Mouse (Mus musculus): ENCODE results near the gene Coa5. TPM values are rescaled to one million over a fixed set of nuclear protein-coding genes. Genes with fewer than 3 reads are reported as not detected.

Gene Coa5
- total RNA-seq, 2 experiments from 2014 or later: 90.7 to 104 TPM

DNA sequence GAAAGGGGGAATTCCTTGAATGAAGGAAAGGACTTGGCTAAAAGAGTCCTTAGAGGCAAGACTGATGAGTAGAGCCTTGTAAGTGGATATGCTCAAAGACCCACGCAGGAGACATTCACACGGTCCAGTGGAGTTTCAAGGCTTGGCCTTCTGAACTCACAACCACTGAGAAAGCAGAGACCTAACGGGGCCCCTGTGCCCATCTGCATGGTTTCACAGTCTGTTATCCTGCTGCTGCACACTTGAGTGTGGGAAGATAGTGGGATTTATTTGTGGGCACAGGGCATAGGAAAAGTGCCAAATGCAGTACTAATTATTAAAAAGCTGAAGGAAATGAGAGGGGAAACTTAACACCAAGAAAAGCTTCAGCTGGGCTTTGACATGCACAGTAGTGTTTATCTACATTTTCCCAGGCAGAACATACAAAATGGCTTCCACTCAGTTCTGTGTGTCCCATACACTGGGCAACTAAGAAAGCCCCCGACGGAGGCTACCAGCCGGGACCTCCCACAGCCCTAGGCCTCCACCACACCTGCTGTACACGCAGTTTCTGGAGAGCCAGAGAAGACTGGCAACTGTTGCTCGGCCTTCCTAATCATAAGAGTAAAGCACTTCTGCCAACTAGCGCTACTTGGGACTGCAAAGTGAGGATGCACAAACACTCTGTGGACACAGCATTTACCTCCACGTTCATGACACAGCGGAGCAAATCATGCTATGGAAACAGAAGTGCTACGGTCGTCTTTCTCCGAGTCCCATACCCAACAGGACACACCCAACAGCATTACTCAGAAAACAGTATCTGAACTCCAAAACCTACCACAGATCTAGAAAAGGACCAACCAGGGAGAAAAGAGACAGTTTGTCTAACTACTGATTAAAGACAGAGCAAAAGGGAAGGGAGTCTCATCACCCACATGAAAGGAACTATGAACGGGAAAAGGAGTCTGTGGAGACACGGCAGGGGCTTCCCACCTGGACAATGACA lies 13.2 kb upstream of the Coa5 start:
- no peak for ATAC-seq (replicated peaks; ENCODE audit: low FRiP score, low TSS enrichment, poor library complexity, severe bottlenecking)

DNA sequence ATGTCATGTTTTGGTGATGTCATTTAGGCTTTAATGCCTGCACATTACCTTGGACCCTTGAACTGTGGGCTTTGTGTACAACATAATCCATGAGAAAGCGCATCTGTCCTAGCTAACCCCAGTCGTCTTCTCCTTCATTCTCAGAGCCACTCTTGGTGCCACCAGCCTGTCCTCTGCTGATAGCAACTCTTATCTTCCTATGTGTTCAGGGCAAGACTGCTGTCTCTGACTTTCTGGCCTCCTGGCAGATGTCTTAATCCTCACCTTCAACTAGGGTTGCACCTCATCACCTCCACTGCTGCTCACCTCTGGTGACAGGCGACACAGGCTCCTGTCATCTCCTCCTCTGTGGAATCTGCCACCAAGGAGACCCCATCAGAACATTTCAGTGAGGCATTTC lies 6.5 kb upstream of the Coa5 start:
- ATAC-seq (replicated peaks; ENCODE audit: low FRiP score, low TSS enrichment, poor library complexity, severe bottlenecking): peak; percentile 91

DNA sequence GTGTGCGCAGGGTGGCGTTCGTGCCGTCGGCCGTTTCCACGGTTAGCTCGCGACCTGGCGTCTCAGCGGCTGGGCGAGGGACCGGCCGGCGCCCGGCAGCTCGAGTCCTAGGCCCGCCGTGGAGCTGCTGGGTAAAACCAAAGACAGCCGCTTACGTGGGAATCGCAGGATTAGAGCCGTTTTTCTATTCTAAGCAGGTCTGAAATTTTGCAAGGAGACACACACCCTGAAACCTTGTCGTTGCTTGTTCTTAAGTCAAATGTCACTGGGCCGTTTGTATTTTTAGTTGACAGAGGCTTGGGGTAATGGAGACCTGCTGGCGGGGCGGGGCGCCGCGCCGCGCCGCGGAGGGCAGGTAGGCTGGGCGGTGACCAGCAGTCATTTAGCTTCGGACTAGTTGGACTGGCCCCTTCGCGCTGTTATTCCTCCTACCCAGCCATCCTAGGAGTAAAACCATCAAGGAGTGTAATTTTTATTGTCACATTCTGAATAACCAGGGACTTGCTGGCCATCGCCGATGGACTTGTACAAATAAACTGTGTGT lies 466 bp upstream of the Coa5 start:
- ATAC-seq (replicated peaks; ENCODE audit: low FRiP score, low TSS enrichment, poor library complexity, severe bottlenecking): no peak

DNA sequence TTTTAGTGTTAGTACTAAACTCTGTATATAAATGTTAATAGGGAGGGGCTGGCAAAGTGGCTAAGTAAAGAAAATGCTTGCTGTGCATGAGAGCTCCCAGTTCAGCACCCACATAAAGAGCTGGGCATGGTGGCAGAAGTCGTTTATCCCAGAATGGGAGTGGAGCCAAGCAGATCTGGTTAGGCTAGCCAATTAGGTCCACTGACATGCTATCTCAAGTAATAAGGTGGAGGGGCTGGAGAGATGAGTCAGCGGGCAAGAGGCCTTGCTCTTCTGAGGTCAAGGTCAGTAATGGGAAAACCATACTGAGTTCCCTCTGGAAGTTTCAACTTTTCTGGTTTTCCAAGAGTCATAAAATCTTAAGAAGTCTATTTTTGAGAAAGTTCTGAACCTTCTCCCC lies 992 bp downstream of the Coa5 start:
- 0 out of 2 replicates have a peak, but pooled peaks have one; percentile 7 for ATAC-seq (replicated peaks; ENCODE audit: low FRiP score, low TSS enrichment, poor library complexity, severe bottlenecking)

DNA sequence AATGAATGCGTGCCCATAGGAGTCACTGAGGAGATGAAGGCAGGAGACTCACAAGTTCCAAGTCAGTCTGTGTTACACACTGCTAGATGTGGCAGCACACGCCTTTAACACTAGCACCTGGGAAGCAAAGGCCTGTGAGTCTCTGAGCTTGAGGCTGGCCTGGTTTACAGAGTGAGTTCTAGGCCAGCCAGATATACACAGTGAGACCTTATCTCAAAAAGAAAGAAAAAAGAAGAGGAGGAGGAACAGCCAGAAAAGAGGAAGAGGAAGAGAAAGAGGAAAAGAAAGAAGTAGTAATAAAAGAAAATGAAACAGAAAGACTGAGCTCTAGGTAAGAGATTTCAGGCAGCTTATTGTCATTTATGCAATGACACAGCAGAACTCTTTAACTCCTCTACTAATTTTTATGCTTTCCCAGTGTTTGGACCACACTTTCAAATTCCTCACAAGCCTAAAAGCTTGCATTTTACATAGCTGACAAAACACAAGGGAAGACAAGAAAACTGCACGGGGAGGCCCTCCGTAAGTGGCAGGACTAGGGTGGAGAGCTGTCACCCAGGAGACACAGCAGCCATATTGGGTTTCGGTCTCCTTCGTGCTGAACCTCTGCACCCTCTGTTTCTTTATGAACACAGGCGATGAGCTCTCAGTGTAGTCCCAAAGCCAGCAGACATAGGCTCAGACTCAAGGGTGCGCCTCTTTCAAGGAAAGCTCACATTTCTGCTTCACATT lies 2.6 kb downstream of the Coa5 start:
- no peak for ATAC-seq (replicated peaks; ENCODE audit: low FRiP score, low TSS enrichment, poor library complexity, severe bottlenecking)

DNA sequence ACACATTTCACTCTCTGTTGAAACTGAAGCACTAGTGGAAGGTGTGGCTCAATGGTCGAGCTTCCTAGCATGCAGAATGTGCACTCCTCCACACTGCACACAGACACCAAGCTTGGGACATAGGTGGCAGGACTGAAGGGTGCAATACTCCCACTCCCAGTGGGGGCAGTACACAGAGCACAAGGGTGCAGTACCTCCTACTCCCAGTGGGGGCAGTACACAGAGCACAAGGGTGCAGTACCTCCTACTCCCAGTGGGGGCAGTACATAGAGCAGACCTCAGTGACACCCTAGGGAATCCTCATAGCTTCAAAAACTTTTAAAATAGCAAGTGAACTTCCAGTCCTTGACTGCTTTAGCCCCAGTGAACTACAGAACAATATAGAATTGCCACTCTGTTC lies 10.5 kb downstream of the Coa5 start:
- peak; percentile 99 for ATAC-seq (replicated peaks; ENCODE audit: low FRiP score, low TSS enrichment, poor library complexity, severe bottlenecking)

DNA sequence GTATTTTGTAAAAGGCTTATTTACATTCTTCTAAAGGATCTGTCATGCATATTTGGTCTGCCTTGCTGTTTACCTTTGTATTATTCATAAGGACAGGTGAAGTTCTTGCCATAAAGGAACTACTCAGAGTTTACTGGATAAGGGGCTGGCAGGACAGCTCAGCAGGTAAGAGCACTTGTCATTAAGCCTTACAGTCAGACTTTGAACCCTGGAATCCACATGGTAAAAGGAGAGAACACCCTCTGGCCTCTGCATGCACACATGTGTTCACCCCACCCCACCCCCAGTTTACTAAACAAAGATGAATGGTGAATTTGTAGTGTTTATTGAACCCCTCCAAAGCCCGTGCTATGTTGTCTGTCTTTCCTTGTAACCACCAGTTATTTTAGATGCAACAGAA lies 14.5 kb downstream of the Coa5 start:
- ATAC-seq (replicated peaks; ENCODE audit: low FRiP score, low TSS enrichment, poor library complexity, severe bottlenecking): no peak

DNA sequence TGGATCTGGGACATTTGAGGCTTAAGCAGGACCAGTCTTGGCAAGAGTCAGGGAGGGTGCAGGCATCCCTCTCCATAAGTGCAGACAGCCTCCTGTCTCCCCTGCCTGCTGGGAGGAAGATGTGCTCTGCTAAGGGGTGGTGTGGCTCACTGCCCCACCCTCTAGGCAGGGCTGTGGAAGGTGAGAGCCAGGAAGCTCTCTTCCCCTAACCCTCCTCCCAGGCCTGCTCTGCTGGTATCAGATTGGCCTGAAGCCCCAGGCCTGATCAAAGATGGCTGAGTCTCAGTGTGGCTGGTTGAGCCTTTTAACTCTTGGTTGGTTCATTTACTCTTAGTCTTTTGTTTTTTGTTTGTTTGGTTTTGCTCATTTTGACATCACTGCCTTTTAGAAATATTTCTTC lies 20.3 kb downstream of the Coa5 start:
- ATAC-seq (replicated peaks; ENCODE audit: low FRiP score, low TSS enrichment, poor library complexity, severe bottlenecking): peak; percentile 84

DNA sequence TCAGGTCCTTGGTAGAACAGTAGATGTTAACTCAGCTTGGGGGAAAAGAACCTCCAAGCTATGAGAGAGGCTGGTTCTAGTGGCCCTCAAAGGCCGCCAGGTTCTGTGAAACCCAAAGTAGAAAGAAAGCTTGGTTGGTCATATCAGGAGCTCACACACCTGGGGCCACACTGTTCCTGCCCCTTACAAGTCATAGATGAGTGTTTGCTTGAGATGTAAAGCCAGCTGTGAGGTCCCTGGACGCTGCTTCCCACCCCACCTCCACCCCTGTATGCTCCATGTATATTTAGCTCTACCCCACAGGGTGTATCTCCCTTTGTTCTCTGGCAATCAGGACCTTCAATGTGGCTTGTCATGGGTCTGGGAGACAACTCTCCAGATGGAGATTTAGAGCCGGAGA lies 21.2 kb downstream of the Coa5 start:
- ATAC-seq (replicated peaks; ENCODE audit: low FRiP score, low TSS enrichment, poor library complexity, severe bottlenecking): no peak

DNA sequence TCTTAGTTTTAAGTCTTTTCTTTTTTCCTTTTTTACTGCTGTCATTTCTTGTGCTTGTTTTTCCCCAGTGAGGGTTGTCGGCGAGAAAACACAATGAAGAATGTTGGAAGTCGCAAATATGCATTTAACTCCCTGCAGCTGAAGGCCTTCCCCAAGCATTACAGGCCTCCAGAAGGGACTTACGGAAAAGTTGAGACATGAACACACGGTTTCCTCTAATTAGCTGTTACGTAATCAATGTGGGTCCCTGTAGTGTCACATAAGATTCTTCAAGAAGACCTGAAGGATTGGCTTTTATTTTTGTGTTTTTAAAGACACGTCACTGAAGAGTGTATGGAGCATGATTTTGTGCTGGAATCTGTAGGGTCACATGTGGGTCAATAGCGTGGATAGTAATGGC lies 21.8 kb downstream of the Coa5 start:
- no peak for ATAC-seq (replicated peaks; ENCODE audit: low FRiP score, low TSS enrichment, poor library complexity, severe bottlenecking)

DNA sequence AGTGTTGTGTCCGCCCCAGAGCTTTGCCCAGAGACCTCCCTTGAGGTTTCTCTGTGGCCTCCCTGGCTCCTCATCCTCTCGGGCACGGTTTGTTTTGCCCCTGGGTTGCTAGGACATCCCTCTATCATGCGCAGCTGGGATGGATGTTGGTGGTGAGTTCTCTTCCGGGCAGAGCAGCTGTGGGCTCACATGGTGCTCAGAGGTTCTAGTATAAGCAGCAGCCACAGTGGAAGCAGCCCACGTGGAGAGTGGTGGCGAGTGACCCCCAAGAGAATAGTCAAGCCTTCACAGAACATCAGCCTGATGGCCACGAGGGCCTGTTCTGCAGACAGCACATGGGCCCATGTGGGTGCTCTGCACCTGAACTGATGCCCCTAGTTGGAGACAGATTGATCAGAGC lies 22.7 kb downstream of the Coa5 start:
- ATAC-seq (replicated peaks; ENCODE audit: low FRiP score, low TSS enrichment, poor library complexity, severe bottlenecking): no peak

DNA sequence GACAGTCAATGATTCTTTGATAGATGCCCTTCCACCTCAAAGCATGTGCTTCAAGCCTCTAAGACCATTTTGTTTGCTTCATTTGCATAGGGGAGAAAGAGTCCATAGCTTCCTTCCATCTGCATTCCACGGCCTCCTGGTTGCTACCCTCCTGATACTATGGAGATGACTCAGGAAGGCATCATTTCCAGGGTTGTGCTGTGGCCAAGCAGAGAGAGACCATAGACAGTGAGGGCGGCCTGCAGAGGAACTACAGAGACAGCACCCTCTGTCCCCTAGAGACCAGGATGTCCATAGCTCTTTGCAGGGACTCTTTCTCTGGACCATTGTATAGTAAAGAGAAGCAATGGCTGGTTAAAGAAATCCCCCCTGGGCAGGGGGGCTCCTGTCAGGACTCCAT lies 24.8 kb downstream of the Coa5 start:
- no peak for ATAC-seq (replicated peaks; ENCODE audit: low FRiP score, low TSS enrichment, poor library complexity, severe bottlenecking)

DNA sequence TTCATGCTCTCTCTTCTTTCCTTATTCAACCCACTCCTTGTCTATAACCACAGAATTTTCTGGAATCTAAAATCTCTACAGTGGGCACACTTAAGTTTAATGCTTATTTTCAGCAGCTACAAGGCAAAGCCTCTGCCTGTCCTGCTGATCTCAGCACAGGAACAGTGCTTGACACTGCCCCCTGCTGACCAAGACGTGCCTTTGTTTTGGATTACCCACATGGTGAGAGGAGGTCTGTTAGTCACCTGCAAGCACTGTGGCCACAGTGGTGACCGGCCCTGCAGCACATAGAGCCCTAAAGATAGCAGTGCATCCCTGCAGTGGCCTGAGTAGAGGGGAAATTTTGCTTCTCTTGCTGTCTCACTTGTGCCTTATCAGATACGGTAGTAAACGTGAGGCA lies 28.2 kb downstream of the Coa5 start:
- ATAC-seq (replicated peaks; ENCODE audit: low FRiP score, low TSS enrichment, poor library complexity, severe bottlenecking): peak; percentile 77

DNA sequence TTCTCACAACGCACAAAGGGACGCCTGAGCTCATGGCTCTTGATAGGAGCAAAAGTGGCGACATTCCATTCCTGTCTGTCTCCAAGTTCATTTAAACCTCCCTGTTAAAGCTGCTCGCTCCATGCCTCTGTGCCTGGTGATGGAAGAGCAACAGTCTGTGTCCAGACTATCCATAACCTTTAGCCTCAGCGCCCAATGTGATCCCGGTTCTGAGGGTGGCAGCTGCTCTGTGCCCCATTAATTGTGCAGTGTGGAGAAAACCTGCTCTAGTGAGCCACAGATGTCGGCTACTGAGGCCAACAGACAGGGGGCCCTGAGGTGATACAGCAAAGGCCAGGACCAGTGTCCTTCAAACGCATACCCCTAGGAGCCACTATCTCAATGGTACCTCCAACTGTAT lies 30.2 kb downstream of the Coa5 start:
- no peak for ATAC-seq (replicated peaks; ENCODE audit: low FRiP score, low TSS enrichment, poor library complexity, severe bottlenecking)

DNA sequence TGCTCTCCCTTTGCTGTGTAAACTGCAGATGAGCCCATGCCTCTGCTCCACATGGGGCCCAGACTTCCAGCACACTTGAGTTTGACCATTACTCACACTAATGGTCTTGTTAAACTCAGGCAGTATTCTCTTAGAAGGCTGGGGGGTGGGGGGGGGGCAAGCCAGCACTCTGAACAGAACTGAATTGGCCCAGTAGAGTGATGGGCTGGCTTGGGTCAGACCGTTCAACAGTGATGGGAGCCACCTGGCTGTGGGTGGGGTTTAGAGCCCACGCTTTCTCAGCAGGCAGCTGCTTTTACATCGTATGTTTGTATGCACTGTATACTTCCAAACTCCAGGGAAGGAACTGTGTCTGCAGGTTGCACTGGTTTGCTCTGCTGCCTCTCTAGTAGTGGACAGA lies 30.9 kb downstream of the Coa5 start:
- no peak for ATAC-seq (replicated peaks; ENCODE audit: low FRiP score, low TSS enrichment, poor library complexity, severe bottlenecking)

DNA sequence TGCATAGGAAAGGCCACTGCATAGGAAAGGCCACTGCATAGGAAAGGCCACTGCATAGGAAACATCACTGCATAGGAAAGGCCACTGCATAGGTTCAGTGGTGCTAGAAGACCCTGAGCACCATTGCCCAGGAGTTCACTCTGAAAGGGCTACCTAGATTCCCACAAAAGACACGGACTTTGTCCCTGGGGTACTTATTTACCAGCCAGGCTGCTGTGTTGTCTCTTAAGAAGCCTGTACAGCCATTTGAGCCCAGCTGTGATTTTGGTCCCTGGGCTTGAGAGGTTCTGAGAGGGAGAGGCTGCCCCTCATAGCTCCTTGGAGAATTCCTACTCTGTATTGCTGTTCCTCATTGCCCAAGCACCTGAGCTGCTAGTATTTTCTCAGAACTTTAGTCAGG lies 33.4 kb downstream of the Coa5 start:
- no peak for ATAC-seq (replicated peaks; ENCODE audit: low FRiP score, low TSS enrichment, poor library complexity, severe bottlenecking)

DNA sequence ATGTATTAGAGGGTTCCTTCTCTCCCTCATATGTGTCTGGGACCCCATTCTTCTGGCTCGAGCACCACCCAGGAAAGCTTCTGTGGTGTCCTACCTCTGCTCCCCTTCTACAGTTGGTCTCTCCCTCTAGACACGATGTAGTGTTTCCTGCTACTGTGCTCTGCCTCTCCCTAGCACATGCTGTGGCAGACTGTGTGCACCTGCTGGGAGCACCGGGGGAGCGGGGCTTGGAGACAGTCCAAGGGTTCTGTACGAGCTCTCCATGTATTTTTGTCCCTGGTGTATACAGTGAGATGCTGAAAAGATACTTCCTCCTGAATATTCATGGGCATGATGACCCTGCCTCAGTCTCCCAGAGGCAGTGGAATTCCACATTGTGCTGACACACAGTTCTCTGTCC lies 36.7 kb downstream of the Coa5 start:
- no peak for ATAC-seq (replicated peaks; ENCODE audit: low FRiP score, low TSS enrichment, poor library complexity, severe bottlenecking)

DNA sequence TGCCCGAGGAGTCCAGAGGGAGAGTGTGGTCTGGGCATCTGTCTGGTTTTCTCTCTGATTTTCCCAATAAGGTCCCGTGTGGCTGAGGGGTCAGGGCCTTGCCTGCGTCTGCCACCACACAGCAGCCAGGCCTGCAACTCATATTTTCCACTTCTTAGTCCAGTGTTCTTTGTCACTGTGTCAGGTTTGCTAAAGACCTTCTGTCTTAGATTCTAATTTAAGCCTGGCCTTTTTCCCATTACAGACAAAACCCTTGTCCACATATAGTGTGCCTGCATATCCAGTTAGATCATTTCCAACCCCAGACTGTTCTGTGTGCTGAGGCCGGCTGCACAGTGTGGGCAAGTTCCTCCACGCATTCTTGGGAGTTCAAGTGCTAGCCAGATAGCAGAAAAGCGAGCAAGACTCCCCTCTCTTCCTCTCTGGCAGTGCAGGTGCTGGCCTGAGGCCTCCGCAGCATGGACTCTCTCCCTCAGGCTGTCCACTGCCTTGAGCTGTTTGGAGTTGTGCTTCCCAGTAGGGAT lies 43.4 kb downstream of the Coa5 start:
- ATAC-seq (replicated peaks; ENCODE audit: low FRiP score, low TSS enrichment, poor library complexity, severe bottlenecking): no peak

DNA sequence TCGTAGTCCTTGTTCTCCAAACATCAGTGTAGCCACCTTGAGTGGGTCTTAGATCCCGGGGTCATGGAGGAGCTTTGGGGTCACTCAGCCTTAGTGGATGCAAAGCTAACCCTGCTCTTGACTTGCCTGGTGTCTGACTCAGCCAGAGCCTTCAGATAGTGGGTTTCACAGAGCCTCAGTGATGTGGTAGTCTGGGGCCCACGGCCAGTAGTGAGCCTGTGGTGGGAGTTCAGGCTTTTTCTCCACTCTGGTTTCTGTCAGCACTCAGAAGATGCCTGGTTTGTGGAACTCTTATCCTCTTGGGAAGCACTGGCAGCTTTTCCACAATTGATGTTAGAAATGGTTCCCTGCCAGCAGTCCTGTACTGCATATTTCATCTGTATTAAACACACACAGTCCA lies 45.6 kb downstream of the Coa5 start:
- no peak for ATAC-seq (replicated peaks; ENCODE audit: low FRiP score, low TSS enrichment, poor library complexity, severe bottlenecking)

DNA sequence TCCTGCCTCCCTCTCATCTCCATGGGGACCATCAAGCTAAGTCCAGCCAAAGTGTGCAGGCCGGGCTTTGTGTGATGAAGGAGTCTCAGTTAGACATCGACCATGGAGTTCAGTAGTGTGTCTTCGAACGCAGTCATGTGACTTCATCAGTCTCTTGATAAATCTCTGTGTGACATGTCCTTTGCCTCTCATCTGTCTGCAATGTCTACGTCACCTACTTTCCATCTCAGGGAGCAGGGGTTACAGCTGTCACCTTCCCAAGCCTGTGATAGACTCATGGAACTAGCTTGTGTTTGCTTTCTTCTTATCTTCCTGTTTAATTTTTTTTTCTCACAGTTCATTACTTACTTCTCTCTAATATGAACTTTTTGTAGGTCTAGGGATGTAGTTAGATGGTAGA lies 49.0 kb downstream of the Coa5 start:
- no peak for ATAC-seq (replicated peaks; ENCODE audit: low FRiP score, low TSS enrichment, poor library complexity, severe bottlenecking)

Data from megakaryocyte-erythroid progenitor cell, adult 5-6 weeks (primary cell).